Mouse (Mus musculus) heart, postnatal 0 days (tissue): Measurements from ENCODE around the gene Top3b. TPM values are rescaled to one million over a fixed set of nuclear protein-coding genes. Genes with fewer than 3 reads are reported as not detected.

ENCODE experiments used
- ATAC-seq: fragments of 200-750 bp; cut with Nextera tagmentation; 2 replicates; pipeline ENCODE4 v1.8.0; 2017; ENCODE audit warnings: low read depth, moderate number of reproducible peaks, moderate library complexity; ENCODE audit not compliant: insufficient read depth
- DNase-seq: peaks from one replicate; pipeline ENCODE4 v3.0.0-alpha.2; 2016; ENCODE audit warnings: low spot score
- H3K27ac ChIP-seq: fragments of 300-500 bp; sonication (generic); 2 replicates; pipeline ENCODE4 v1.5.1; 2014; ENCODE audit warnings: low read depth, mild to moderate bottlenecking
- H3K27me3 ChIP-seq: fragments of 300-500 bp; sonication (generic); 2 replicates; pipeline ENCODE4 v1.6.1; 2014; ENCODE audit warnings: low read length, mixed read lengths; ENCODE audit not compliant: control insufficient read depth, insufficient read depth
- H3K36me3 ChIP-seq: fragments of 300-500 bp; sonication (generic); replicated peaks from 2 replicates; pipeline ENCODE4 v1.6.1; 2014; ENCODE audit warnings: low read length, mixed read lengths; ENCODE audit not compliant: control insufficient read depth, insufficient read depth
- H3K4me1 ChIP-seq: fragments of 300-500 bp; sonication (generic); 2 replicates; pipeline ENCODE4 v1.6.1; 2014; ENCODE audit warnings: antibody characterized with exemption; ENCODE audit not compliant: control insufficient read depth, insufficient read depth
- H3K4me2 ChIP-seq: fragments of 300-500 bp; sonication (generic); 2 replicates; pipeline ENCODE4 v1.6.1; 2014; ENCODE audit warnings: low read depth, mild to moderate bottlenecking, low read length, moderate library complexity
- H3K4me3 ChIP-seq: fragments of 300-500 bp; sonication (generic); 2 replicates; pipeline ENCODE4 v1.5.1; 2014; ENCODE audit warnings: low read depth, low read length
- H3K9ac ChIP-seq: fragments of 300-500 bp; sonication (generic); replicated peaks from 2 replicates; pipeline ENCODE4 v1.6.1; 2014; ENCODE audit warnings: low read depth, low read length, mixed read lengths
- H3K9me3 ChIP-seq: fragments of 300-500 bp; sonication (generic); replicated peaks from 2 replicates; pipeline ENCODE4 v1.6.1; 2016; ENCODE audit warnings: low read length; ENCODE audit not compliant: control insufficient read depth
- CTCF ChIP-seq: IDR thresholded peaks from 2 replicates; pipeline ENCODE4 v1.5.1; 2016; ENCODE audit warnings: antibody characterized with exemption, control low read depth, low read depth
- EP300 ChIP-seq: IDR thresholded peaks from 2 replicates; pipeline ENCODE4 v1.6.1; 2016; ENCODE audit warnings: antibody characterized with exemption, low read depth
- WGBS: fragments of 180-500 bp; shearing (Covaris S2); extraction: QIAGEN DNeasy Blood & Tissue Kit; methylation state at CpG from one replicate; pipeline ENCODE4 v1.1.7; 2014; 5-methylcytosine and 5-hydroxymethylcytosine counted together
- polyA plus RNA-seq: library from polyadenylated mRNA; unstranded; fragments of >200 nt; fragmentation: Nextera tagmentation; extraction: Ambion mirVana; gene quantifications from 2 replicates; pipeline ENCODE4 v1.2.1, GENCODE M21; 2015
- total RNA-seq: library from RNA; depleted of rRNA; stranded (reverse); fragments of >200 nt; gene quantifications from 2 replicates; pipeline ENCODE4 v1.2.3, GENCODE M21; 2014; ENCODE audit warnings: low replicate concordance

Gene Top3b
- total and polyA plus RNA-seq, 2 experiments from 2014 or later = 31.1 to 63.8 TPM

DNA sequence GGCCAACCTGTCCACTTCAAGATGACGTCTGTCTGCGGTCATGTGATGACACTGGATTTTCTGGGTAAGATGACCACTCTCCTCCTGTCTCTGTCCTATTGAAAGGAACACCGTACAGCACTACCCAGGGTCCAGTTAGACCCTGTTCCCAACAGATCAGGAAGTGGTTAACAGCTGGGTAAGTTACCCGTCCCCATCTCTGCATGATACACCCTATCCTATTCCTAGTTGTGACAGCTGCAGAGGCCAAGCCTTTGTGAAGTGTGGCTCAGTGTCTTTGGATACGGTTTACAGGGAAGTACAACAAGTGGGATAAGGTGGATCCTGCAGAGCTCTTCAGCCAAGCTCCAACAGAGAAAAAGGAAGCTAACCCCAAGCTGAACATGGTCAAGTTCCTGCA is 8.5 kb downstream of the Top3b start:
- TF ChIP-seq CTCF (no peak), EP300 (no peak)
- H3K36me3 ChIP-seq = peaks cover 87% of the 10 kb centered on the region
- H3K27me3 ChIP-seq = no peaks in the 10 kb centered on the region
- 87% methylated on average over 5 of the region's 5 CpGs for WGBS
- H3K4me2 ChIP-seq = no peak overlapping the region
- H3K4me3 ChIP-seq = no peak overlapping the region
- H3K4me1 ChIP-seq = no peaks in the 10 kb centered on the region
- ATAC-seq = no peak
- DNase-seq = no peak
- no peak overlapping the region for H3K9ac ChIP-seq
- H3K27ac ChIP-seq = no peak overlapping the region
- H3K9me3 ChIP-seq = no peaks in the 10 kb centered on the region

DNA sequence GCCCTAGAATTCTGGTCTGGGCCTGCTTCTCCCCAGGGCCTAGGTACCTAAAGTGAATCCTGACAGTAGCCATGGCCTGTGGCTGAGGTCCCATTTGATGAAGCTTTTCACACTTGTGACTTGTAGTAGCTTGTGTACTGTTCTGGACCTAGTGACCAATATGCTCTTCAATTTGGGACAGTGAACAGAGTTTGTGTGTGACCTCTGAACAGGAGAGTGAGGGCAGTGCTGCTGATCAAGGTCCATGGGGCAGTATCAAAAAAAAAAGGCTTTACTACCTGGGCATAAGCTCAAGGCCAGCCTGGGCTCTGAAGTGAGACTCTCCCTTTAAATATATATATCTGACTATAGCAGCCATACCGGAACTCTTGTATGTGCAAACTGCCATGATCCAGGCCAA is 17.8 kb downstream of the Top3b start:
- H3K9me3 ChIP-seq = no peaks in the 10 kb centered on the region
- DNase-seq = no peak
- TF ChIP-seq CTCF (no peak), EP300 (no peak)

DNA sequence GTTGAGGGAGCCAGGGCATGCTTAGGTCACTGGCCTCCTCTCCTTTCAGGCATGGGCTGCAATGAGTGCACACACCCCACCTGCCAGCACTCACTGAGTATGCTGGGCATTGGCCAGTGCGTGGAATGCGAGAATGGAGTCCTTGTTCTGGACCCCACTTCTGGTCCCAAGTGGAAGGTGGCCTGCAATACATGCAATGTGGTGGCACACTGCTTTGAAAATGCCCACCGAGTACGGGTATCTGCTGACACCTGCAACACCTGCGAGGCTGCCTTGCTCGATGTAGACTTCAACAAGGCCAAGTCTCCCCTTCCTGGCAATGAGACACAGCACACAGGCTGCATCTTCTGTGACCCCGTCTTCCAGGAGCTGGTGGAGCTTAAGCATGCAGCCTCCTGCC is 21.8 kb downstream of the Top3b start:
- DNase-seq (no peak), ATAC-seq (no peak)
- no peak overlapping the region for H3K4me3 ChIP-seq
- no peak overlapping the region for H3K4me2 ChIP-seq
- TF ChIP-seq EP300 (no peak), CTCF (no peak)
- 91% methylated on average over 7 of the region's 7 CpGs for WGBS
- peaks cover 76% of the 10 kb centered on the region for H3K36me3 ChIP-seq
- no peak overlapping the region for H3K9ac ChIP-seq
- no peak overlapping the region for H3K27ac ChIP-seq
- H3K9me3 ChIP-seq = no peaks in the 10 kb centered on the region
- H3K27me3 ChIP-seq = no peaks in the 10 kb centered on the region
- peaks cover 5% of the 10 kb centered on the region; the same call in 1 of the 2 replicates for H3K4me1 ChIP-seq

More for the DNA sequence above, 17.8 kb downstream of the Top3b start:
- H3K36me3 ChIP-seq = peaks cover 100% of the 10 kb centered on the region
- H3K27me3 ChIP-seq = no peaks in the 10 kb centered on the region
- no peaks in the 10 kb centered on the region for H3K4me1 ChIP-seq
- H3K27ac ChIP-seq = no peak overlapping the region
- WGBS = 96% methylated on average over 1 of the region's 1 CpGs
- H3K9ac ChIP-seq = no peak overlapping the region
- no peak overlapping the region for H3K4me2 ChIP-seq
- ATAC-seq = no peak
- no peak overlapping the region for H3K4me3 ChIP-seq

DNA sequence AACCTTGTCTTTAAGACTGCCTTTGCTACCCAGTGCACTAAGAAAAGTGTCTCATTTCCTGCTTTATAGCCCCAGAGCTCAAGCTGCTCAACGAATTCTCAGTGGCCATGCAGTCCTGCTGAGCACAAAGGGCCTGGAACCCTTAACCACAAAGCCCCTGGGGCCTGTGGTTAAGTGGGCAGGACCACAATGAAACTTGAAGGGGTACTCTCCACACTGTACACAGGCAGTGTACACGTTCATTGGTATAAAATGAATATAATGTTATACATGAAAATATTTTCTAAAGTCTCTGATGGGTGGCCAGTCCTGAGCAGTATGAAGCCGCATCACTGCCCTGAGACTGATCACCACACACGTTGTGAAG is 25.5 kb downstream of the Top3b start:
- Histone ChIP-seq H3K9me3 (no peaks in the 10 kb centered on the region), H3K36me3 (peaks cover 43% of the 10 kb centered on the region), H3K4me3 (no peak overlapping the region), H3K4me2 (no peak overlapping the region; the same call in 1 of the 2 replicates), H3K4me1 (peaks cover 5% of the 10 kb centered on the region; the same call in 1 of the 2 replicates), H3K27ac (peak overlapping the region; percentile 39; the same call in 1 of the 2 replicates), H3K9ac (peak overlapping the region; percentile 77; the same call in 1 of the 2 replicates), H3K27me3 (no peaks in the 10 kb centered on the region)
- DNase-seq (no peak), ATAC-seq (peak; percentile 2; the same call in 1 of the 2 replicates)
- 30% methylated on average over 4 of the region's 4 CpGs for WGBS
- TF ChIP-seq EP300 = no peak
- TF ChIP-seq CTCF = no peak

DNA sequence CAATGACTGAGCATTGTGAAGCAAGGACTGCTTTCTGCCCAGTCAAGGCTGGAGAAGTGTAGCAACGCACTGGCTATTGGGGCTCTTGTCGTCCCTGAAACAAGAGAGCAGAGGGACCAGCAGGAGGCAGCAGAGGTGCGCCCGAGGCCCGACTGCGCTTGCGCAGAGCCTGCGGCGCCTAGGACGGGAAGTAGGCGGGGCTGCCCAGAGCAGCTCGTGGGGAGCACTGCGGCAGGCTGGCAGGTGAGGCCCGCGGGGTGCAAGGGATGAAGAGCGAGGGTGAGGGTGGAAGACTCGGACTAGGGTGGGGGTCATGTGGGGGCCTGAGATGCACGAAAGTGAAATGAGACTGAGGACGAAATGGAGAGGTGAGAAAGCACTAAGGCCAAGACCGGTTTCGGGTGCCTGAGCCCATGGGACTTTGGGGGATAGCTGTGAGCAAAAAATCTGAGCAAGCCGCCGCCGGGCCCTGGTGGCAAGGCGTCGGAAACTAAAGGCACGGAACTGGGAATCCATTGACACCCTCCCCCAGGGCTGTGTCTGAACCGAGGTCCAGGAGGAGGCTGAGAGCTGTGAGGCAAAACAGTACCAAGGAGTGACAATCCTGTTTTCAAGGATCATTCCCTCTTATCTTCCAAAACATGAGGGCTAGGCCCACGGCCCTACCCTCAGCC is 26.0 kb downstream of the Top3b start, which contains the start of gene Ppm1f:
Ppm1f (plus strand) TSS at position 88 of the 674 bp plus-strand sequence.
- peaks cover 5% of the 10 kb centered on the region; the same call in 1 of the 2 replicates for H3K4me1 ChIP-seq
- peak within 1 kb of the TSS; percentile 84 for H3K4me2 ChIP-seq
- WGBS = under 1% methylated on average over 29 of the region's 29 CpGs
- peak within 1 kb of the TSS; percentile 74 for H3K4me3 ChIP-seq
- peaks cover 38% of the 10 kb centered on the region for H3K36me3 ChIP-seq
- peak within 1 kb of the TSS; percentile 80 for H3K27ac ChIP-seq
- ATAC-seq = peak; percentile 93
- peak within 1 kb of the TSS; percentile 77 for H3K9ac ChIP-seq
- DNase-seq = peak; percentile 85
- H3K27me3 ChIP-seq = no peaks in the 10 kb centered on the region
- no peaks in the 10 kb centered on the region for H3K9me3 ChIP-seq
- TF ChIP-seq EP300 = no peak
- peak; percentile 96 for TF ChIP-seq CTCF

DNA sequence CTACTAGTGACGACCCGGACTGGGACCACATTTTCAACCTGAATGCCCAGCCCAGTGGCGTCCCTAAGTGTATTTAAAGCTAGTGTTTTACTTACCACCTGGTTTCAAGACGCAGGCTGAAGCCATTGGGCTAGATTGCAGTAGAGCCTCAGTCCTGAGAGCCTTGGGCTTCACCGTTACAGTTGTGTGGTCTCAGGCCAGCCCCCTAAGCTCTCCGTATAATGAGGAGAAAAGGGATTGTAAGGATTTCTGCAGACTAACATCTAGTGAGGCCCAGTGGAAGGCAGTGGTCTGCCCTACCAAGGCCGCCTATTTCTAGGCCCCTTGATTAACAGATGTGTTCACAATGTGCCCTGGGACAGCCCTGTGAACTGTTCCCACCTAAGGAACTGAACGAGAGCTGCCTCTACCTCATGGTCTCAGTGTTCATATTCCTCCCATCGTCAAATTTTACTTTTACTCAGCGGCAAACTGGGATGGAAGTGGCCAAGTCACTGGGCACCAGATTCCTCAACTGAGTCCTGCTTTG is 26.6 kb downstream of the Top3b start:
- DNase-seq = no peak
- H3K4me2 ChIP-seq = peak overlapping the region; percentile 84
- H3K4me1 ChIP-seq = peaks cover 5% of the 10 kb centered on the region; the same call in 1 of the 2 replicates
- 22% methylated on average over 10 of the region's 10 CpGs for WGBS
- H3K27ac ChIP-seq = peak overlapping the region; percentile 80
- H3K36me3 ChIP-seq = peaks cover 32% of the 10 kb centered on the region
- H3K9ac ChIP-seq = peak overlapping the region; percentile 77
- TF ChIP-seq CTCF (no peak), EP300 (no peak)
- peak overlapping the region; percentile 74 for H3K4me3 ChIP-seq
- H3K9me3 ChIP-seq = no peaks in the 10 kb centered on the region
- no peaks in the 10 kb centered on the region for H3K27me3 ChIP-seq
- no peak for ATAC-seq
